Mouse (Mus musculus): ENCODE measurements around the gene A630076J17Rik.

DNA sequence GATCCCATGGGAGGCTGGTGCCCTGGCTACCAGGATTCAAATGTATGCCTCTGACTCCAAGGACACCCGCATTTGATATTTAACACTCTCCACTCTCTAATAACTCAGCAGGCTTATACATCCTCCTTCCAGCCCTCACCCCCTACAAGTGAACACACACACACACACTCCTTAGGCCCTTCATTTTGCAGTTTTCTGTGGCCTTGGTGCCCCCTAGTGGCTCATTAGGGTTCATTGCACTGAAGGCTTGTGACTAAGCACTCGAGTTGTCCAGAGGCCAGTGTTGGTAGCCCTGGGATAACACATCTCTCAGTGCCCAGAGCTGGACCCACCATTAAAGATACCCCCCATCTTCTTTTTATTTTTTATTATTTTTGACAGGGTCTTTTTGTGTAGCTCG lies 43.4 kb downstream of the A630076J17Rik start:
- TF ChIP-seq CTCF (IDR thresholded peaks at IDR 0.05; ENCODE audit: borderline replicate concordance, insufficient read depth, low read depth, low read length) = peak; percentile 84
- no peak for TF ChIP-seq POLR2A (IDR thresholded peaks at IDR 0.05; ENCODE audit: borderline replicate concordance, insufficient read depth, low read length)
